Mouse (Mus musculus) left cerebral cortex, postnatal 10 days (tissue): ENCODE results near the gene Abcc4. TPM values are rescaled to one million over a fixed set of nuclear protein-coding genes. Genes with fewer than 3 reads are reported as not detected.
"Not testable (repeated sequence)": the region's sequence is repeated elsewhere in the genome, so short reads cannot be mapped to it uniquely, and the experiment has no call there.

ENCODE experiments used
- DNase-seq, 2 experiments: peaks; one replicate each; pipeline ENCODE4 v3.0.0; 2021 to 2022; ENCODE audit warnings: low spot score in 2 of 2, mixed read lengths in 1 of 2; ENCODE audit errors: extremely low spot score in 1 of 2
- intact Hi-C: fragments of 180-260 bp; cut with DNase I; formaldehyde crosslinking; loops from one replicate; pipeline ENCODE4 v1.15.1; 2025
- total RNA-seq, 2 experiments: library from RNA; stranded (reverse); gene quantifications; 2 replicates each; pipeline ENCODE4 v1.2.3; 2021

Abcc4 gene
- total RNA-seq, 2 experiments from 2014 or later = 4.8 to 6.4 TPM

DNA sequence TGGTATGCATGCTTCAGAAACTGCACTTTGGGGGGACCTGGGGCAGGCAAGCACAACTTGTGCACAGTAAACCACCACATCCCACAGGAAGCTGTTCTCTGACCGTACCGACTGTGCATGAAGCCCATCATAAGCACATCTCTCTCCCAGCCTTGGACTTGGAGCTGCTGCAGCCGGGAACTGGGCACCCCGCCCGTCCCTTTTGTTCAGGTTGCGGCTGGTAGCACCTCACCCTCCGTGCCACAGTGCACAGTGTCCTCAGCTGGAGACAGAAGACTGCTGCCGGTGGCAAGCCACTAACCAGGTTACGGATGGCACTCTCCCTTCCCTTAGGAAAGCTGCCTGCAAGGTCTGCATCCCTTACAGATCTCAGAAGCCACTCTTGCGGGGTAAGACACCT lies 15.7 kb downstream of the Abcc4 start:
- intact Hi-C loops = no loop called here
- DNase-seq = peak in 1 of 2 experiments; percentile 42

DNA sequence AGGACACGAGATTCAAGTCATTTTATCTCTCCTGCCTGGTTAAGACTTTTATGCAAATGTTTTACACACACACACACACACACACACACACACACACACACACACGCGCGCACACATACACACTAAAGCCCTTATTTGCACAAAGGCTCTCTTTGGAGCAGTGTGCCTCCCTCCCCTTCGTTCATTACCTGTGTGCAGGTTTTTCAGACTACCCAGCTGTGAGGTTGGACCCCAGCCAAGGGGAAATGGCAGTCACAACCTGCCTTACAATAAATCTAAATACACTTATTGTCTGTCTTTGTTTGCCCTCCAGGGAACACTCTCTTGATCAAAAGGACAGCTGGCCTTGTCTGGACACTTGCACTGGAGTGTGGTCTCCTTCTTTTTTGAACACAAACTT lies 17.4 kb downstream of the Abcc4 start:
- intact Hi-C loops = no loop called here
- DNase-seq = peak in 1 of 2 experiments; percentile 46

- no peak for DNase-seq
- intact Hi-C loops = no loop called here
Observed at GRCm38 (mm10) chr14:118686861-118687260, 19.2 kb downstream of the Abcc4 start.

- intact Hi-C loops = no loop called here
- no peak for DNase-seq
Observed at GRCm38 (mm10) chr14:118685572-118685971, 20.4 kb downstream of the Abcc4 start.

DNA sequence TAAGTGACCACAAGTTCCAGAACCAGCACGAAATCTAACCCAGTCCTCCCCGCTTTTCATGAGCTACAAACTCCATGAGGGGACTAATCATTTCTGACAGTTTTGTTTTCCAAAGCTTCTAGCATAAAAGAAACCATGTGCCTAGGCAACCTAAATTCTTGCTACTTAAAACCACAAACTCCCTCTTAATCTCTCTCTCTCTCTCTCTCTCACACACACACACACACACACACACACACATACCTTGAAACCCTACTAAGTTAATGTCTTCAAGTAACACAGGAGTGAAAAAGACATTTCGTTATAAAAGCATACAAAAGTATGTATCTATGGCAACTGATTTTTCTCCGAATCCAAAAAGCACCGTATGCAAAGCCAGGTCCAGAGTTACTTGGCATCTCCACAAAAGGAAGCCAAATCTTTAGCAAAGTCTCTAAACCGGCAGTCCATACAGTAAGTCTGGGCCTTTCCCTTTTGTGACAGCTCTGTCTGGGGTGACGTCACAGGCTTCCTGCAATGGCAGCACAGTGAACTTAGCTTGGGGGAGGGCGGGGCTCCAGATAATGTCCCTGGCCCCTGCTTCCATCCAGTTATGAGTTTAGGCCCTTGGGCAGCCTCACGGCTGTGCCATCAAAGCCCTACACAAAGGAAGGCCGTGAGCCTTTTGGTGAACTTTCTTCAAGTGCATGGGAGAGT lies 23.5 kb downstream of the Abcc4 start:
- intact Hi-C loops = no loop called here
- no peak for DNase-seq

GRCm38 (mm10) chr14:118681087-118681486 lies 24.9 kb downstream of the Abcc4 start:
- no peak for DNase-seq
- intact Hi-C loops = no loop called here

GRCm38 (mm10) chr14:118678279-118678985 lies 27.6 kb downstream of the Abcc4 start:
- intact Hi-C loops = no loop called here
- DNase-seq = no peak

DNA sequence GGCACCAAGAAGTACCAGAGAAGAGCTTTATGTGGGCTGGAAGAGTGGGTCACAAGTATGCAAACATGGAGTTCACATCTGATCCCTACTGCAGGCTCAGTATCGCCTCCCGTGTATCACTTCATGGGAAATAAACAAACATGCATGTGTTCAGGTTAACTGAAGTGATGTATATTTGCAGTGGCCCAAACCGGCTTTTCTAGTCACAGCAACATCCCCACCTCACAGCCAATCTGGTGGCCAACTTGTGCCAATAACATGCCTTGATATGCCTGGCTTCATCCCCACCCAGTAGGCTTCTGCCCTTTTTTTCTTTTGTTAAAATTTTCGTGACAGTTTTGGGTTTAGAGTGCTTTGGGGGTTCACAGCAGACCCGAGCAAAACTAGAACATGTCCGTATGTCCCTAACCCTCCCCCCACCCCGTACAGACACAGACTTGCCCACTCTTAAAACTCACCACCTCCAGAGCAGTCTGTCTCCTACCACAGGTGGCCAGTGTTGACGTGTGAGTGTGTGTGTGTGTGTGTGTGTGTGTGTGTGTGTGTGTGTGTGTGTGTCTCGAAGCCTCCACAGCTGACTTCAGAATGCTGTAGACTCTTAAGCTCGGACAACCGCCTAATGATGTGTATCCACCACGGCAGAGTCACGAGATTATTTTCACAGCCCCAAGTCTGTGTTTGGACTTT lies 29.6 kb downstream of the Abcc4 start:
- intact Hi-C loops = no loop called here
- DNase-seq = no peak

- peak in 1 of 2 experiments; percentile 10 for DNase-seq
- intact Hi-C loops = no loop called here
Observed at GRCm38 (mm10) chr14:118674705-118675139, 31.3 kb downstream of the Abcc4 start.

- DNase-seq = no peak
- intact Hi-C loops = no loop called here
Observed at GRCm38 (mm10) chr14:118674224-118674623, 31.8 kb downstream of the Abcc4 start.

DNA sequence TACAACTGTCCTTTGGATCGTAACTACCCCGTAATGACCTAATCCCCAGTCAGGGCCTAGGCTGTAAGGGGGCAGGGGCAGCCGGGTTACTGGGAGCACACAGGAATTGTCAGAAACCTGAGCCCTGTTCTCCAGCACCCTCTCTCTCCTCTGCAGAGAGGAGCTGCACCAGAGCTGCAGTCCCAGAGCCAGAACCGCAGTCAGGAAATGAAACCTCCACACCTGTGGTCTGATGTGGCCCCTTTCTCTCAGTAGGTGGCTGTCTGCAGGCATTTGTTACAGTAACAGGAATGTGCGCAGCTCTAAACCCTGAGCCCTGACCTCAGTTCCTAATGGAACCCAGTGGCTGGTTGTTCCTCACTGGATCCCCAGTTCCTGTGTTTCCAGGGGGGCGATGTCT lies 32.5 kb downstream of the Abcc4 start:
- no peak for DNase-seq
- intact Hi-C loops = no loop called here

GRCm38 (mm10) chr14:118672931-118673330 lies 33.1 kb downstream of the Abcc4 start:
- DNase-seq, intact Hi-C loops: not testable (repeated sequence)

DNA sequence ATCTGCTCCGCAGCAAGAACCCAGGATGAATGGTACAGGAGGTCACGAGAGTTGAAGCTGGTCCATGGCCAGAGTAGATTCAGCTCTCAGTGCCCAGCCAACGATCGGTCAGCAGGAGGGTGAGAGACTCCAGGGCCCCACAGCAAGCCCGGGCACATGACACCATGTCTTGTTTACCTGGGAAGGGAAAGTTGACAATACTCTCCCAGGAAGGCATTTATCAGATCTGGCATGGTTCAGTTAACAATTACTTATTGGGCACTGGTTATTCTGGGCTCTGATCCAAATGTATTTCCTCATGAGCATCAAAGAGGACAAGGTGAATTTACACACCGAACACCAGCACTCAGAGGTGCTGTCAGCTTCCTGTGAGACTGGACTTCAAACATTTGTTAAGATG lies 38.5 kb downstream of the Abcc4 start:
- DNase-seq = no peak
- intact Hi-C loops = no loop called here

- no peak for DNase-seq
- intact Hi-C loops = no loop called here
Observed at GRCm38 (mm10) chr14:118664661-118665060, 41.4 kb downstream of the Abcc4 start.

DNA sequence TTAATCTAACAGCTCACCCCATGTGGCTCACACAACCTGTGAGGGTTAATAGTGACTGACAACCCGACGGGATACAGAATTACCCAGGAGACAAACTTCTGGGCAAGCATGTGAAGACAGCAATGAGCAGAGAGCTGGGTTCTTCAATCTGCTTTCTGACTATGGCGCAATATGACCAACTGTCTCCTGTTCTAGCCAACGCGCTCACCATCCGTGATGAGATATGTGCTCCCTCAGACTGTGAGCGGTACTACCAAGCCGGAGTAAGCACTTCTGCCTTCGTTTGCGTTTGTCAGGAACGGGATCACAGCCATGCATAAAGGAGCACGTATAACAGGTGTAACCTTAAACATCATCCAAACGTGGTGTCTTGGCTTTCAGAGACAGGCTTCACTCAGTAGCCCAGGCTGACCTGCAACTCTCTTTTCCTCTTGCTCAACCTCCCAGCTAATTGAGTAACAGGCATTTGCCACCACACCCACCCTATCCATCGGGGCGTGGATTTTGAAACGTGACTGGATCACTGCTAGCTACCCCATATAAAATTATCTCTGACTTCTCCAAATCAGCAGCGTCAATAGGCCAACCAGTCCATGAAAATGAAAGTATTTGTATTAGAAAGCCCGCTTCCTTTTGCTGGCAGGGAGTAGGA lies 43.3 kb downstream of the Abcc4 start:
- no peak for DNase-seq
- intact Hi-C loops = no loop called here

GRCm38 (mm10) chr14:118662124-118662523 lies 43.9 kb downstream of the Abcc4 start:
- intact Hi-C loops = no loop called here
- no peak for DNase-seq

GRCm38 (mm10) chr14:118659230-118659629 lies 46.8 kb downstream of the Abcc4 start:
- no peak for DNase-seq
- intact Hi-C loops = no loop called here

GRCm38 (mm10) chr14:118658328-118658692 lies 47.7 kb downstream of the Abcc4 start:
- no peak for DNase-seq
- intact Hi-C loops = no loop called here

DNA sequence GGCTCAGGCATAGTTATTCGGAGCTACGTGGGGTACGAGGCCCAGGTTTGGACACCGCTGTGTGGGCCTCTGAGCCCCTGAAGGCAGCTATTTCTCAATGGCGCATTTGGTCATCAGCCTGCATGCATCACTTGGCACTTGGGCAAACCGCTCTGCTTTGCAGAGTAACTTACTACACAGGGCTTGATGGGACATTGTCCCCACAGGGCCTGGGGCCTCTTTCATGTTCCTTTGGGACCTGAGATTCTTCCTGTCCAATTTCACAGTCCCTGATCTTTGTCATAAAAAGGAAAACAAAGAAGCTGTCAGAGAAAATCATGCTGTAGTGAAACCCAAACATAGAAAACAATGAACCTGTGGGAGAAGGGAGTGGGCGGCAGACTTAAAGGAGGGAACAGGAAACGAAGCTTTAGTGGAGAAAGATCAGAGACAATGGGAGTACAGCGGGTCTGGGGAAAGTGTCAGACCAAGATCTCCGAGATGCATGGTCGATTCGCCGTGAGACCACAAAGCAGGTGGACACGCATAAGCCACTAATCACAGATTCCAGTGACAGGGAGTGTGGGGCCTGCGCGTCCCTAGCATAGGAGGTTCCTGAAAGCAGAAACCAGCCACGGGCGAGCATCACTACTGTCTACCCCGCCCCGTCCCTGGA lies 48.2 kb downstream of the Abcc4 start:
- no peak for DNase-seq
- intact Hi-C loops = no loop called here
